Mouse (Mus musculus) spleen, embryonic (tissue): ENCODE data around the gene Mark2.

Experiments used
- CTCF ChIA-PET: fragments of 350-600 bp; sonication (Branson Sonifier 250); formaldehyde crosslinking; loops from one replicate; lab custom pipeline; 2022; lab: Charles Lee

Mark2 gene

DNA sequence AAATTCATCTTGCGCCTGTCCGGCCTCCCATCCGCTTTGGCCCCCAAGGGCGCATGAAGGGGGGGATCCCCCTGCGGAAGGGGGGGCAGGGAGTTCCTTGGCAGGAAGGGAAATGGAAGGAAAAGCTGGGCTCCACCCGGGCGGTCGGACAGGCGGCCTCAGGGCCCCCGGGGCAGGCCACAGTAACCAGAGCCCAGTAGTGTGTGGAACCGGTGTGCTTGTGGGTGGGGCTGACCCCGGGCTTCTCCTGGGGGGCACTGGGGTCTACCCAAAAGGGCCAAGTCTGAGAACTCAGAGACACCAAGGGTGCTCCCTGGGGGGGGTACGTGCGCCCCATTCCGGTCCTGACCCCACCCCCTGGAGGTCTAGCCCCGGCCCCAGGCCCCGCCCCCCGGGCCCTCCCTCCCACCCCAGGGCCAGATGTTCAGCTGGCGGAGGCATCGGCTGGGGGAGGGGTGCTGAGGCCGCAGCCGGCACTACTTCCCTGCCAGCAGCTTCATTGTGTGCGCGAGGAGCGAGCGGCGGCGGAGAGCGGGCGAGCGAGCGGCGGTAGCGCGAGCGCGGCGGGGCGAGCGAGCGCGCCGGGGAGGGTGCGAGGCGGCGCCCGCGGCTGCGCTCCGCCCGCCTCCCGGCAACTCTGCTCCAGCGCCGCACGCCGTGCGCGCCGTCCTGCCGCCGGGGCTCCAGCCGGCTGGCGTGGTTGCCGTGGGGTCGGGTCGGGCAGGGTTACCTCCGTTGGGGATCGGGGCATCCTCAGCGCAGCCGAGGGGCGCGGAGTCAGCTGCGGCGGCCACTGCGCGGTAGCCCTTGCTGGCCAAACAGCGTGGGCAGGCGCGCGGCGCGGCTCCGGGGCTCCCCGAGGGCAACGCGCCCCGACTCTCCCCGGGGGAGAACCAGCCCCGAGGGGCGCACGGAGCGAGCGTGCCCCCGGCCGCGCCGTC, 73.6 kb downstream of the Mark2 start:
- CTCF ChIA-PET = interaction anchor here (0.6 to 0.7 kb wide), 2 partner anchors 85 to 1913 kb away, joined by 3 to 5 read pairs; no protein-coding TSS in a partner anchor

DNA sequence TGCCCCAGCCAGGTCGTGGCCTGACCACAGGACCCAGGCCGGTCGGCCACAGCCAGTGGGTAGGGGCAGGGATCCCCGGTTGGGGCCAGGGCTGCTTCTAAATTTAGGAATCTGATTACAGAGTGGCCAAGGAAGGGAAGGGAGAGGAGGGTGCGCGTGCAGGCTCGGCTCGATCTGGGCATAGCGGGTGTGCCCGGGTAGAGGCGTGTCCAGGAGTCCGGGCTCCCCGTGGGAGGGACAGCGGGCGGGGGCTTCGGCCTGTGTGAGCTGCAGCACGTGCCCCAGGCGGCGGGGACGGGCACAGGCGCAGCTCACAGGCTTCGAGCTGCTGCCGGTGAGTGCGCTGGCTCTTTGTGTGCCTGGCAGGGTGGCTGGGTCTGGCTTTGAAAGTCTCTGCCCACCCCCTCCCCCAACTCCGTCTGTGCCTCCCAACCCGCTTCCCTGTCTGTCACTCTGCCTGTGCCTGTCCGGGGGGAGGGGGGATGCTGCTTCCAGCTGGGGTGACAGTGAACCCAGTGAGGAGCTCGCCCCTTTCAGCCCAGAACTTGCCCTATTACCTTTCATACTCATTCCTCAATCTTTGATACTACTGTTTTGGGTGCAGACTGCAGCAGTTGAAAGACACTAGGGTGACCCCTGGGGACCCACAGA, 74.4 kb downstream of the Mark2 start, which contains the start of gene Rcor2:
Gene Rcor2 (plus strand): TSS at position 235 of the 651 bp plus-strand sequence.
- CTCF ChIA-PET = no interaction called here

DNA sequence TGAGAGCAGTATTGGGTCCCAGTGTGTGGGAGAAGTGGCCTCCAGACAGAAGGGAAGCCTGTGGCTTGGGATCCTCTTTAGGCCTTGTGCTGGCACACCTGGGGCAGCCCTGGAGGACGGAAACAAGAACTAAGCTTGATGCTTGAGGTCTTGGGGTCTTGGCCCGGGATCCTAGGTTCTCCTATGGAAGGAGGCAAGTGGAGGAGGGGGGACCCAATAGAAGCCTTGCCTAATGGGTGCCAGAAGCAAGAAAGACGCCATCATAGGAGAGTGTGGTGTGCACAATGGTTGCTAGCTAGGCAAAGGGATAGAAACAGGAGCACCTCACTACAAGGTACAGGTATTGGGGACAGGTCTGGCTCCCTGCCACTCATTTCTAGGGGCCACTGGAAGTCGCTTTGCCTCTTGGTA, 75.2 kb downstream of the Mark2 start:
- CTCF ChIA-PET = no interaction called here

DNA sequence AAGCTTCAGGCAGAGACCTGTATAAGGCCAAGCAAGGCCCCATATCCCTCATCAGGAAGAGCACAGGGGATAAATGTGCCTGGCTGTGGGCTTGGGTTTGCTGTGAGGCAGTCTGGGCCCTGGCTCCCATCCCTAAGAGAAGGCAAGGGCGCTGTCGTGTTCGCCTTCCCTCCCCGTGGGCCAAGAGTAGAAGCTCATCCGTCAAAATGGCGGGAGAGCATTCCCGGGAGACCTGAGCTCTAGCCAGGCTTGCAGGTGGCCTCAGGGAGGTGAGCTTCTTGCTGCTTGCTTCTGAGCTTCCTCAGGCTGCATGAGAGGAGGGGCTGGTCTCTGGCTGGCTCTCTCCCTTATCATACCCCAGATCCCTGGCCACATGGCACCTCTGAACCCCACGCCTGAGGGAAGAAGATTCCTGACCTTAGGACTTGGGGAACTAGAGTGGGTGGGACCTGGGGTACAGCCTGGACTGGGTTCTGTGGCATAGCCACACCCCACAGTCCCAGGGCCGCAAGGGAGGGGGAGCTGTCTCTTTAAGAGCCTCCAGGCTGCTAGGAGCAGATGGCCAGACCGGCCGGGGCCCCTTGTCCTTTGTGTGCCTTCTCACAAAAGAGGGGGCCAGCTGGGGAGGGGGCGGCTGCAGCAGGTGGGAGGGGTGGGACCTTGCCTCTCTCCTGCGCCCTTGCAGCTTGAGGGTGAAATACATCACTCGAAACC, 76.0 kb downstream of the Mark2 start:
- CTCF ChIA-PET = interaction anchor here (1.2 kb wide), 1 partner anchor 12 kb away, joined by 3 read pairs; no protein-coding TSS in a partner anchor

DNA sequence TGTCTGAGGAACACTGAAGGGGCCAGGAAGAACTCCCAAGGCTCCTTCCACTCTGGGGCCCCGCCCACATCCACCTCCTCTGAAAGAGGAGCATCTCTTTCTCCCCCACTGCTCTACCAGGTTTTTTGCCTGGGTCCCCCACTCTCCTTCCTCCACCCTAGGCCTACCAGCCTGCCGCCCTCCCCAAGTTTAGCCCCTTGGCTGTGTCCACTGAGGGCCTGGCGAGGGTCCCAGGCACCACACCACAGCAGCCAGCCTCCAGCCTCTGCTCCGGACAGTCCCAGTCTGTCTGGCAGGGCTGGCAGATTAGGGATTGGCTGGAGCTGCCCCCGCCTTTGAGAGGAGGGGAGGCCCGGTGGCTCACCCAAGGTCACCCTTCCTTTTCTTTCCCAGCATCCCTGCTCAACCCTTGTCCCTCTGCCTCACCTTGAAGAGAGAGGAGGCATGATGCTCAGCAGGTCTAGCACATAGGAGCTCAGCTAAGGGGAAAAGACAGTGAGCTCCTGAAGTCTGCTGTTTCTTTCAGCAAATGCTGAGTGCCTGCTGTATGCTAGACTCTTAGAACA, 76.8 kb downstream of the Mark2 start:
- CTCF ChIA-PET = interaction anchor here (1.2 kb wide), 1 partner anchor 12 kb away, joined by 3 read pairs; no protein-coding TSS in a partner anchor

DNA sequence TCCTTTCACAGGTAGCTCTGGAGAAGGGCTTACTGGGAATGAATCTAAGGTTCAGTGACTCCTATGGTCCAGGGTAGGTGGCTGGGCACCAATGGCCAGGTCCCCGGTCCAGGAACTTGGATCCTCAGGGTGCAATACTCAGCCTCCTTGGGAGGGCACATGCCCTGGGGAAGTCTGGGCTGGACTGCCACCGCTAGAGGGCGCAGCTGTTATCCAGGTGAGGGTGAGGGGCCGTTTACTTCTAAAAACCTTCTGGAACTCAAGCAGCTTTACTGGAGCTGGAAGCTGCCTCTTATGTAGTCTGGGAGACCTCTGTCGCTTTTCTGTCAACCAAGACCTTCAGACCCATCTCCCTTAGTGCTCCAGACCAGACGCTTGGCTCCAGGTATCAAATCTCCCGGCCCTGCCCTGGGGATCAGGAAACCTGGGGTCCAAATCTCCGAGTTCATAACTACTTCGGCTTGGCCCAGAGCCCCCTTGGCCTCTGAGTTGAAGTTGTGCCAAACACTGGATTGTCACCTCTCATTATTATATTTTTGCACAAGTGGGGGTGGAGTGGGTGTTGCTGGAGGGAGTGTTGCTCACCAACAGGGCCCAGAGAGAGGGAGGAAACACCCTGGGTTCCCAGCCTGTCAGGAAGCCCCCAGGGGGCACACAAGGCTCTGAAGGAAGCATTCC, 77.4 kb downstream of the Mark2 start:
- CTCF ChIA-PET = interaction anchor here (0.6 to 2.0 kb wide), 2 partner anchors 22 to 219 kb away, joined by 3 to 5 read pairs; partner anchors contain the start of gene Rtn3

DNA sequence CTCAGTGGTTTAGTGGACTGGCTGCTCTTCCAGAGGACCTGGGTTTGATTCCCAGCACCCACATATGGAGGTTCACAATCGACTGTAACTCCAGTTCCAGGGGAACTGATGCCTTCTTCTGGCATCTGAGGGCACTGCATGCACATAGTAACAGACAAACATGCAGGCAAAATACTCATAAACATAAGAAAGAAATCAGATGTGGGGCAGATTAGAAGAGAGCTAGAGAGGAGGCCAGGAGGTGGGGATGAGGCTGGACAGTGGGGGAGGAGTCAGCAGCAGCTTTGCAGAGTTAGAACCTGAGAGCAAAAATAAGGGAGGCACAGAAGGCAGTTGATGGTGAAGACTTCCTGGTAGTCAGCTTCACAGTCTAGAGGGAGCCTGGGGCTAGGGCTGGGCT, 79.1 kb downstream of the Mark2 start:
- CTCF ChIA-PET = interaction anchor here (2.0 kb wide), 1 partner anchor 20 kb away, joined by 5 read pairs; no protein-coding TSS in a partner anchor

DNA sequence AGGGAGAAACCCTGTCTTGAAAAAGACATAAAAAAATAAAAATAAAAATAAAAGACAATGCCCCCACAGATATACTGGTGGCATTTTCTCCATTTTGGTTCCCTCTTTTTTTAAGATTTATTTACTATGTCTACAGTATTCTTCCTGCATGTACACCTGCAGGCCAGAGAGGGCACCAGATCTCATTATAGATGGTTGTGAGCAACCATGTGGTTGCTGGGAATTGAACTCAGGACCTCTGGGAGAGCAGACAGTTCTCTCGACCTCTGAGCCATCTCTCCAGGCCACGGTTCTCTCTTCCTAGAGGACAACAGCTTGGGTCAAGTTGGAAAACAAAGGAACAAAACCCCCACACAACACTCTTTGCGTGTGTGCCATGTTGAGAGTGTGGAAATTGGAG, 79.7 kb downstream of the Mark2 start:
- CTCF ChIA-PET = interaction anchor here (2.0 kb wide), 1 partner anchor 20 kb away, joined by 5 read pairs; no protein-coding TSS in a partner anchor

DNA sequence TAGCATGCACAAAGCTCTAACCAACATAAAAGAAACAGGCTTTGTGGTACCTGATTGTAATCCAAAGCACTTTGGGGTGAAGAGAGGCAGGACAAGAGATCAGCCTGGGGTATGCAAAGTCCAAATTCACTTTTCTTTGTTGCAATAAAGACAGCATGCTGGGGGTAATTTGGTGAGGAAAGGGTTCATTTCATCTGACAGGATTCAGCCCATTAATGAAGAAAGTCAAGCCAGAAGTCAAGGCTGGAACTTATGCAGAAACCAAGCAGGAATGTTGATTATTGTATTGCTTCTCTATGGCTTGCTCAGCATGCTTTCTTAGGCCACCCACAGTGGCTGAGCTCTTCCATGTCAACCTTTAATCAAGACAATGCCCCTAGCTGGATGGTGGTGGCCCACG, 80.2 kb downstream of the Mark2 start:
- CTCF ChIA-PET = no interaction called here

DNA sequence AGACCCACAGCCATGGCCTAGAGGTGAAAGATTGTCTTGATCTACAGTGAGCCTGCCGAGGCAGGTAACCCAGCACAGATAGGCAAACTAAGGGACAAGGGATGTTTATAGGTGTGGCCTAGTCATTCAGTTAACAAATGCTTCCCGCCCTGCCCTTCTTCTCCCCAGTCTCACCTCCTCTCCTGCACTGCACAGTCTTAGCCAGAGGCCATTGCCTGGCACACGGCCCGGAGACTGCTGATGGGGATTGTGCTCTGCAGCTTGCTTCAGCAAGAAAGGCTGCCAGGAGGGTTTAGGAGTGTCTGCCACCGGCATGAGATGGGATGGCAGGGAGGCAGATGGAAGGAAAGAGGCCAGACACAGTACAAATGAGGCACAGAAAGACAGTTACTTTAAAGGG, 83.8 kb downstream of the Mark2 start:
- CTCF ChIA-PET = interaction anchor here (0.9 to 1.1 kb wide), 2 partner anchors 20 to 73 kb away, joined by 3 read pairs; no protein-coding TSS in a partner anchor

DNA sequence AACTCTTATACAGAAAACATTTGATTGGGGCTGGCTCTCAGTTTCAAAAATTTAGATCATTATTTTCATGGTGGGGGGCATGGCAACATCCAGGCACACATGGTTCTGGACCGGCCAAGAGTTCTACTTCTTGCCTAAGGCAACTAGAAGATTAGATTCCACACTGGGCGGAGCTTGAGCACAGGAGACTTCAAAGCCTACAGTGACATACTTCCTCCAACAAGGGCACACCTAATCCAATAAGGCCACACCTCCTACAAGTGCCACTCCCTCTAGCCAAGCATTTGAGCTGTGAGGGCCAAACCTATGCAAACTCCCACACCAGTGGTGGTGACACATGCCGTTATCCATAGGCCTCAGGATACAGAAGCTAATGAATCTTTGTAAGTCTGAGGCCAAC, 95.6 kb downstream of the Mark2 start:
- CTCF ChIA-PET = no interaction called here

DNA sequence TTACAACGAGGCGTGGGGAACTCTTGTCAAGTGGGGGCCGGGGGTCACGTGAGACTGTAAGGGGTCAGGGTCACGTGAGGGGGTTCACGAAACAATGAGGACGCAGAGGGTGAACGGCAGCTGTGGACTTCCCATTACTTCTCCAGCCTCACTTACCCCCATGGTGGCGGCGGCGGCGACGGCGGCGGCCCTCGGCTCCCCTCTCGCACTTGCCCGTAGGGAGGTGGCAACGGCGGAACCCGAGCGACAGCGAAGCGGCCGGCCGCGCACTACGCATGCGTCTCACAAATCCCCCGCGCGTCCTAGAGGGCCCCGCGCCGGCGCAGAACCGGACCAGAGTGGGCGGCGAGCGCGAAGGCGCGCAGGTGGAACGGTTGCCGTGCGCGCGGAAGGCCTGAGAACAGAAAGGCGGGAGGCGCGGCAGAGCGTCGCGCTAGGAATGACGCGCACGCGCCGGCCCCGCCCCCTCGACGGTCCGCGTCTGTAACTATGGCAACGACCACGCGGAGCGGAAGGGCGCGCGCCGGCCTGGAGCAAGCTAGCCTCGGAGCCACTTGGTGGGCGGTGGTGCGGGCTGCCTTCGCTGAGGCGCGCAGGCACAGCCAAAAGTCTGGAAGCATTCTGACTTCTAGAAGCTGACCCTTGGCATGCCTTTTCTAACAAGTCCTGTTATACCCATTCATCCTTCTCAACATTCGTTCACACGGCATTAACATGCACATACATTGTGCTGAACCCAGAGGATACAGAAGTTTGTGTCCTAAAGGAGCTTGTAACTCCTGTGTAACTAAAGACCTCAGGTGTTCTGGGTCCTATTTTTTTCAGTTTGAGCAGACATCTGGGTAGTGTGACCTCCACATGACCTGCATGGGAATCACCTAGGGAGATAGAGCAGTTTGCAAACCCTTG, 100.6 kb downstream of the Mark2 start, which contains the start of gene Naa40:
Gene Naa40 (minus strand): TSS at position 402 of the 909 bp plus-strand sequence.
- CTCF ChIA-PET = interaction anchor here (0.6 kb wide), 1 partner anchor 203 kb away, joined by 3 read pairs; no protein-coding TSS in a partner anchor

DNA sequence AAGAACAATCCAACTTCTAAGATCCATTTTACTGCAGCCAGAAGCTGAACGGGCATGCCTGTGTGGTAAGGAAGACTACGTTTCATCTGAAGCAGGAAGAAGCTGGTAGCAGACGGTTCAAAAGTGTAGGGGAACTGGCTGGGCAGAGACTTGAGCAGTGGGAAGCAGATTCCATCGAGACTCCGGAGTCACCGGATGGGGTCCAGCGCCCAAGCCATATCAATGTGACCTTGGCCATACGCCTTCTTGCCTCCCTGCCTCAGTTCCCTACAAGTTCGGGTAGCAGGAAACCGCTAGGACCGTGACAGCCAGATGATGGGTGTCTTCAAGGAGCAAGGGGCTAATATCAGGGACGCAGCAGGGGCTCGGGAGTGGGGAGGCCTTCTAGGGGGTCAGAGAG, 101.4 kb downstream of the Mark2 start:
- CTCF ChIA-PET = no interaction called here

DNA sequence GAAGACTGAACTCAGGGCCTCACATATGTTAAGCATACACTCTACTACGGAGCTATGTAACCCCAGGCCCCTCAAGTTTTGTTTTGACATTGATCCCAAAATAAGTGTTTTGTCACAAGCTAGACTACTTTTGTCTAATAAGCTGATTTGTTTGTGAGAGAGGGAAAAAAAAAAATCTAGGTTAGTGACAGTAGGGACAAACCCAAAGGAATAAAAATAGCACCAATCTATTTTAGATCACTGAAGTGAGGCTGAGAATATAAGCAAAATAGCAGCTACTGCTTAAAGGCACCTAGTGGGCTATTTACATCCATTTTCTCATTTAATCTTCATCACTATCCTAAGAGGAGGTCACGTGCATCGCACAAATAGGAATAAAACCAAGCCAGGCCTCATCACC, 102.1 kb downstream of the Mark2 start:
- CTCF ChIA-PET = no interaction called here

DNA sequence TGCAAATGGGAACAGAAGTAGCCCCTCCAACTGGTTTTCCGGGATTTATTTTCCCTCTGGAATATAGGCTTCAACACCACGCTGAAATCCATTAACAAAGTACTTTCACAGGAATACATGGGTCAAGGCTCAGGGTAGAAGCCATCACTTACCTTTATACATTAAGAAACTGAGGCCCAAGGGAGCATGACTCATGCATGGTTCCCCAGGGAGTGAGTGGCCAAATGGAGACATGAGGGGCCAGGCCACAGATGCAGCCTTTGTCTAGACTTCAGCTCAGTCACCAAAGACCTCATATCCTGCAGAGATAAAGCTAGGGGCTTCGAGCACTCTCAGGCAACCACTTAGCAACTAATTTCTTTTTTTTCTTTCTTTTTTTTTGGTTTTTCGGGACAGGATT, 104.9 kb downstream of the Mark2 start:
- CTCF ChIA-PET = no interaction called here

DNA sequence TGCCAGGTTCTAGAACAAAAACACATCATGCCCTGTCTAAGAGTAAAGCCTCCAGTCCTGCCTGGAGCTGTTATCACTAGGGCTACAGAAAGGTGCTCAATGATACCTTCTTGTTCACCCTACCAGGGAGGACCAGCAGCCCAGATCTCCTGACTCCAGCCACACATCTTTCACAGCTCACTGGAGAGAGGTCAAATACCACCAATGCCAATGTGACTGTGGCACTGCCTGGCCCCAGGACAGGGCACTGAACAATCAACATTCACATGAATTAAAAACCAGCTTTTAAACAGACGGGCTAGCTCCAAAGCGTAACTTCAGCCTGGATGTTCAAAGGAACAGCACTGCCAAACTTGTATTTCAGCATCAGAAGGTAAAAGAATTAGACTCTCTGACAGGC, 105.6 kb downstream of the Mark2 start:
- CTCF ChIA-PET = interaction anchor here (0.6 kb wide), 1 partner anchor 199 kb away, joined by 5 read pairs; no protein-coding TSS in a partner anchor

DNA sequence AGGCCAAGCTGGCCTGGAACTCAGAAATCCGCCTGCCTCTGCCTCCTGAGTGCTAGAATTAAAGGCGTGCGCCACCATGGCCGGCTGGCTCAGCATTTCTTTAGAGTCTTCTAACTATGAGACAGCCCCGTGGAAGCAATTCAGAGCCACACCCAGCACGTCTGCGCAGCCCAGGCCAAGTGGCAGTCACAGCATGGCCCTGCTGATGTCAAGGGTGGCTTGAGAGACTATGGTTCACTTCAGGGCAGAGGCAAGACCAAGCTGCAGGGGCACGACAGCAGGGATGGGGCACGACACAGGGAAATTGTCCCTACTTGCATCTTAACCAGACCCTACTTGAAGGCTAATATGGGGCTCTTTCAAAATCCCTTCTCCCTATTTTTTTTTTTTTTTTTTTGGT, 106.2 kb downstream of the Mark2 start:
- CTCF ChIA-PET = interaction anchor here (0.6 to 1.2 kb wide), 3 partner anchors 92 to 198 kb away, joined by 3 to 9 read pairs (median 5); no protein-coding TSS in a partner anchor

DNA sequence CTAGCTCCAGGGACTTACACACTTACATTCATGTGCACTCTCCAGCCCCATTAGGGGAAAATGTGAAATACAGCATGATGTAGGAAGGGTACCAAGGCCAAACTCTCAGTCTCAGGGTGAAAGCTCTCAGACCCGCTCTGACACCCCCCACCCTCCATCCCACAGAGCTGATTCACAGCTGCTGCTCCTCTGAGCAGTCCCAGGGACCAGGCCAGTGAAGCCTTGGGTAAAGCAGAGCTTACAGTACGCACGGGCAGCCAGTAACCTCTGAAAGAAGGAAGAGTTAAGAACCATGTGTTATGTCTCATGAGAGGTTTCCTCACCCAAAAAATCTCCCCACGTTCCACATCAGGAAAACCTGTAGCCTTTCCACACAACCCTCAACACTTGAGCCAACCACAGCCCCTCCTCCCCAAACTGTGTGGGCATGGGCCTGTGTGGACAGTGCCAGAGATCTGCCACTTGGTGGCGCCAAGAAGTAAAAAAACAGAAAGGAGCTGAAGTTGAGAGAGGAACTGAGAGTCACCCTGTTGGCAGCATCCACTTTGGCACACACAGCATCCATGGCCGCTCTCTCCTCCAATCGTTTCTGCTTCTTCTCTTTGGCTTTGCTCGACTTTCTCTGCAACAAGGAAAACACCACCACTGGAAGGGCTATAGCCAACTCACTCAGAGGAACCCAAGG, 107.0 kb downstream of the Mark2 start:
- CTCF ChIA-PET = interaction anchor here (0.6 to 1.2 kb wide), 3 partner anchors 93 to 202 kb away, joined by 3 to 9 read pairs (median 3); no protein-coding TSS in a partner anchor
